Mouse (Mus musculus): ENCODE results near the gene Tcte2.
"Not testable (repeated sequence)": the region's sequence is repeated elsewhere in the genome, so short reads cannot be mapped to it uniquely, and the experiment has no call there.

Gene Tcte2

DNA sequence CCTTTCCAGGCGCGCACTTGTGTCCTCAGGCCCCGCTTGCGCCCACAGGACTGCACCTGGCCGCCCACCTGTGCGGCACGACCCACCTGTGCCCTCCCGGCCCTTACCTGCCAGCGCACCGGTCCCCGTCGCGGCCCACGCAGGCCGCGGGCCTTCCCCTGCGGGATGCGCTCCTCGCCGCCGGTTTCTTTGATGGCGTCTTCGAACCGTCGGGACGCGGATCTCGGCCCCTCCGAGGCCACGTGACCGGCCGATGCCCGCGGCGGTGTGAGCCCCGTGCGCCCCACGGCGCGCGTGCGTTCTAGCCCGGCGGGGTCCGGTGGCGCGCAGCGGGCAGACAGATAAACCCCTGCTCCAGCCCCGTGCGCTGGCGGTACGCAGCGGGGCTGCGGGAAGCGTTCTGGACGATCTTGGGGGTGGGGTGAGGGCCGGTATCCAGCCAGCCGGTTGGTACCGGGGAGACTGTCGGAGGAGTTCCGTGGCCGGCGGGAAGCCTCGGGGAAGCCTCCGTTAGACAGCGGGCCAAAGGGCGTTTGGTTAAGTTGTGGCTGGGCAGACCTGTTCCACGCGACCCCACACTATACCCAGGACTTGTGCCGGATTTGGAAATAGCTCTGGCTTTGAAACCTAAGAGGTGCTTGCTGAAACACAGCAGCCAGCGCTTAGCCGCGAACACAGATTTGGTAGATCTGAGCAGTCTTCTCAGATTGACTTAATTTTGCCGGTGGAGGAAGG lies at the start of gene Tcte2:
Gene Tcte2, minus strand, starts transcription at position 647 of the 735 bp plus-strand sequence.
- peak; percentile 32 for DNase-seq

- no peak for DNase-seq
Observed at GRCm38 (mm10) chr17:13806016-13806415, 44.4 kb upstream of the Tcte2 start.

DNA sequence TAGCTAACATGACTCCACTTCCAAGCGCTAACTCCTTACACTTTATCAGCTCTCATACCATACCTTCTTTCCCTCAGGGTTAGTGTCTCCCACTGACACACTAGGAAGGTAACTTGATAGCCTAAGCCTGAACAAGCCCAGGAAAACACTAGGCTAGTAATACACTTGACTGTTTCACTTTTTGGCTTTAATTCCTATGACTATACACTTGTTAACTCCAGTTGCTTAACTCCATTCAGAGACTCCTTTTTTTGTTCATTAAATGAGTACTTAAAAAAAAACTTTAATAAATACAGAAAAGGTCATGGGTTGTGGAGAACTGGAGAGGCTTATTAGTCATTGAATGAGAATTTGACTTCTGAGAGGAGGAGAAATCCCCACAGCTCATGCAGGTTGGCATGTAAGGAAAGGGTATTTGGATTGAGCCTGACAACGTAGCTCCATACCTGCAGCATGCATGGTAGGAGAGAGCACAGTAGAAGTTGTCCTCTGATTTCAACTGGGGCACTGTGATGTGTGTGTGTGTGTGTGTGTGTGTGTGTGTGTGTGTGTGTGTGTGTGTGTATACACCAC lies 41.3 kb upstream of the Tcte2 start:
- no peak for DNase-seq

DNA sequence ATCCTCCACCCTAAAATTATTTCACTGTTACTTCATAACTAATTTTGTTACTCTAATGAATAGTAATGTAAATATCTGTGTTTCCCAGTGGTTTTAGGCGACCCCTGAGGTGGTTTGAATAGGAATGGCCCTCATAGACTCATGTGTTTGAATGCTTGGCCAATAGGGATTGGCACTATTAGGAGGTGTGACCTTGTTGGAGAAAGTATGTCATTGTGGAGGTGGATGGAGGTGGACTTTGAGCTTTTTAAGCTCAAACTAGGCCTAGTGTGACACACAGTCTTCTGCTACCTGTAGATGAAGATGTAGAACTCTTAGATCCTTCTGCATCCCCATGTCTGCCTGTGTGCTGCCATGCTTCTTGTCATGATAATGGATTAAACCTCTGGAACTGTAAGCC lies 36.1 kb upstream of the Tcte2 start:
- no peak for DNase-seq

DNA sequence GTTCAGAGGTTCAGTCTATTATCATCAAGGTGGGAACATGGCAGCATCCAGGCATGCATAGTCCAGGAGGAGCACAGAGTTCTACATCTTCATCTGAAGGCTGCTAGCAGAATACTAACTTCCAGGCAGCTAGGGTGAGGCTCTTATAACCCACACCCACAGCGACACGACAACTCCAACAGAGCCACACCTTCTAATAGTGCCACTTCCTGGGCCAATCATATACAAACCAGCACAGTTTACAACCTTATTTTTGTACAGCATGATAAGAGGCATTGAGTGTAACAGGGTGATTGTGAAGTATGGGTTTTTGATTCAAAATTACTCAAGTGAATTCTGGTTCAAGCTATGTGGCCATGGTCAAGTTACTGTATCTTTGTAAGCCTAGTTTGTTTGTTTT lies 28.4 kb upstream of the Tcte2 start:
- not testable (repeated sequence) for DNase-seq

GRCm38 (mm10) chr17:13783469-13783868 lies 21.8 kb upstream of the Tcte2 start:
- no peak for DNase-seq

GRCm38 (mm10) chr17:13781948-13782347 lies 20.3 kb upstream of the Tcte2 start:
- peak; percentile 22 for DNase-seq

DNA sequence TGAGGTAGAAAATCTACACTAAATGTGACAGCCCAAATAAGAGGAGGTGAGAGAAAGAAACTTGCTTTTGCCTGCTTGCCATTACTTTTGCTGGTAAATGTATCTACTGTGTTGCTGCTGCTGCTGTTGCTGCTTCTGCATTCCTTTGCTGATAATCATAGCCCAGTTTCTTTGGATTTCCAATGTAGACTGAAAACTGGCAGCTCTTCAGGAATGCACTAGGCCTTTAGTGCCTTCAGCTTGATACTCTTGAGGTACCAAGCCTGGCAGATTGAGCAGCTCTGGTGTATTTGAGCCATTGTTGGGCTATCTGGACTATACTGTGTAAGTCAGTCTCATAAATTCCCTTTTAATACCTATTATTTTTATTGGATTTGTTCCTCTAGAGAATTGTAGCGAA lies 17.2 kb upstream of the Tcte2 start:
- DNase-seq = no peak

GRCm38 (mm10) chr17:13777676-13778075 lies 16.1 kb upstream of the Tcte2 start:
- no peak for DNase-seq

- no peak for DNase-seq
Observed at GRCm38 (mm10) chr17:13769256-13769655, 7.6 kb upstream of the Tcte2 start.

- DNase-seq = no peak
Observed at GRCm38 (mm10) chr17:13768531-13768930, 6.9 kb upstream of the Tcte2 start.

- DNase-seq = not testable (repeated sequence)
Observed at GRCm38 (mm10) chr17:13764911-13765310, 3.3 kb upstream of the Tcte2 start.

DNA sequence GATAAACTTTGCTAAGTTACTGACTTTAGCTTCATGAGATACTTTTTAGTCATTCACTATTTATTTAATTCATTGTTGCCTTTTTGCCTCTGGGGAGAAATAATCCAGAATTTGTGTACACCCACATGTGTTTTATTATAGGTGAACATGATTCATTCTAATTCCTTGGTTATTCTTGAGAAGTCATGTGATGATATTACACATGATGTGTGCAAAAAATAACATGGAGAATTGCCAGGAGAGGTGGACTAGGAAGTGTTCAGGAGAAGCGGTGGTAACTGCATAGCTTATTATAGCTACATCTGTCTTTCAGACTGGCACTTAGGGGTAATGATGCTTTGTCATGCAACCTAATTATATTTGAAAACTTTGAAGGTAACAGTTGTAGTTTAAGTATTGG lies 2.2 kb upstream of the Tcte2 start:
- DNase-seq = no peak

- no peak for DNase-seq
Observed at GRCm38 (mm10) chr17:13760675-13761178, 898 bp downstream of the Tcte2 start.

DNA sequence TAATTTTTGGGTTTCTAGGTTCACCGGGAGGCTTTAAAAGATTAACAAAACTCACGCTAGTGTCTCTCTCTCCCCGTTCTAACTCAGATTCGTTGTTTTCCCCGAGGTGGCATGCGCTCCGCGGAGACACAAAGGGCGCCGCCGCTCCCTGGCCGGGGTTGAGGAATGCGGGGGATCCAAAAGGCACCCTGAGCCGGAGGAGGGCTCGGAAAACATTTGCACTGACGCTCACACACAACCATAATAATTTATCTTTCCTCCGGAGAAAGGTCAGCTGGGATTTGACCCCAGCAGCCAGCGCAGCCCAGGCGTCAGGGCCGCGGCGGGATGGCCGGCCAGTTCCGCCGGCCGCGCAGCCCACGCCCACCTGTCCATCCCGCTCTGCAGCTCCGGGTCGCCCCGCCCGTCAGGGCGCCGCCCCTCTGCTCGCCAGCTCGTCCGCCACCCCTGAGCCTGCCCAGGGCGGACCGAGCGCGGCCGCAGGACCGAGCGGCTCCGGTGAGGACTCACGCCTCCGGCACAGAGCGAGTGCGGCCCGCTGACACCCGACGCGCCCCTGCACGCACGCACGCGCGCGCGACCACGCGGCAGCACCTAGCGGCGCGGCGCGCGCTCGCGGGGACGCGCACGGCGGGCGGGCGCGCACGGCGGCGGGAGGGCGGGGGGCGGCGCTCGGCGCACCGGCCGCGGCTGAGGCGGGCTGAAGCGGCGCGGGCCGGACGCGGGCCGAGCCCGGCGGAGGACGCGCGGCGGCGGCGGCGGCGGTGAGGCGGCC lies 1.6 kb downstream of the Tcte2 start, which contains the start of gene Afdn:
Gene Afdn, plus strand, starts transcription at position 687 of the 775 bp plus-strand sequence.
- DNase-seq = peak; percentile 83

GRCm38 (mm10) chr17:13759156-13759852 lies 2.3 kb downstream of the Tcte2 start:
- no peak for DNase-seq

DNA sequence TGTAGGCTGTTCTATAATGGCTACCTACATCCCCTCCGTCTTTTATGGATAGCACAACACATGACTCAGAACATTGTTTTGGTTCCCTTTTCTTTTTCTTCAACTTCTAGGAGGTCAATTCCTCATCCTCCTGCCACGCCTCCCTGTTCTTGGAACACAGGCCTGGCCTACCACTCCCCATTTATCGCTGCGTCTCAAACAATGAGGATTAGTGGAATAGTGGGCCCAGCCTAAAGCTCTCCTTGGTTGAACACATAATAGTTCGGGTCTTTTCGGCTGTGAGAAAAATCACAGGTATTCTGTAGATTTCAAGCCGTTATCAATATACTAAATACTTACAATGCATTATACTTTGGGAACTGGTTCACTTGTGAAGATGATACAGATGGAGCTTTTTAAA lies 3.0 kb downstream of the Tcte2 start:
- DNase-seq = no peak

DNA sequence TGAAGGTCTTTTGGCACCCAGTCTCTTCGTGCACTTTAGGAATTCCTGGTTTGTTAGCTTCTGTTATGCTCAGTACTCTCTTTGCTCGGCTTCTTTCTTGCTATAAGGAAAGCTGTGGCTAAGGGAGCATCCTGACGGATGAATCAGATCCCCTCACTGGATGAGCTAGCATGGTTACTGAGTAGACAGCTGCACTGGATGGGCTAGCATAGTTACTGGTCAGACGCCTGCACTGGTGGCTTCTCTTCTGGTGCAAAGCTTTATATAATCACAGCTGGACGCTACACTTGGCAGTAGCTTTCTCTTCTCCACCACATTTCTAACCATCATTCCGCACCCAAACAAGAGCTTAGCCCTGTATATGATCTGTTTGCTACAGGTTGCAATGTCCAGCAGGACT lies 6.7 kb downstream of the Tcte2 start:
- no peak for DNase-seq

- DNase-seq = no peak
Observed at GRCm38 (mm10) chr17:13753918-13754317, 7.7 kb downstream of the Tcte2 start.

DNA sequence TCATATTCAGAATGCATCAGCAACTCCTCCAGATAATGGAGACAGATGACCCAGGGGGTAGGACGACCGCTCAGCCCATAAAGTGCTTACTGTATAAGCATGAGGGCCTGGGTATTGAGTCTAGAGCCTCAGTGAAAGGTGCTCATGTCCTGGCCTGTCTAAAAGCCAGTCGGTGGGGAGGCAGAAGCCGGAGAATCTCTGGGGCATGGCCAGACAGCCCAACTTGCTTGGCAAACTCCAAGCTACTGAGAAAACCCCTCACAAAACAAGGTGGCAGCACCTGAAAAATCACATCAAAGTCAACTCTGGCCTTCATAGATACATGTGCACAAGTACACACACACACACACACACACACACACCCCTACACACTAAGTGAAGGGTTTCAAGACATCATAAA lies 12.6 kb downstream of the Tcte2 start:
- DNase-seq = no peak

- no peak for DNase-seq
Observed at GRCm38 (mm10) chr17:13747681-13748080, 13.9 kb downstream of the Tcte2 start.

DNA sequence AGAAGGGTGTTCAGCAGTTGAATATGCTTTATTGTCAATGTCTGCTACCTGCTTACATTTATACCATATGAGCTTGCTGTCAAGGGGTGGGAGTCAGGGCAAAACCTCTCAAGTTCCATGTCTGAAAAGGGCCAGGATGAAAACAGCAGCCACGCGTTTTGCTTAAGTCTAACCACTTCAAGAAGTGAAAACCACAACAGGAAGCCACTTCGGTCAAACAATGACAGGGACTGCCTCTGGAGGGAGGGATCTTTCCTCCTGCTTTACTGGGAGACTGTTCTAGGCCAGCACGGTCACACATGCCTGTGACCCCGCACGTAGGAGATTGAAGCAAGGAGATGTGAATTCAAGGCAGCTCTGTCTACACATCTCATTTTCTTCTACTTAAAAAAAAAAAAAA lies 15.3 kb downstream of the Tcte2 start:
- no peak for DNase-seq

- no peak for DNase-seq
Observed at GRCm38 (mm10) chr17:13745373-13745772, 16.3 kb downstream of the Tcte2 start.
